Mouse (Mus musculus): ENCODE measurements around the gene H3f3a. TPM values are rescaled to one million over a fixed set of nuclear protein-coding genes. Genes with fewer than 3 reads are reported as not detected.

H3f3a gene
- polyA plus RNA-seq, 2 experiments: 1,586 to 2,743 TPM

DNA sequence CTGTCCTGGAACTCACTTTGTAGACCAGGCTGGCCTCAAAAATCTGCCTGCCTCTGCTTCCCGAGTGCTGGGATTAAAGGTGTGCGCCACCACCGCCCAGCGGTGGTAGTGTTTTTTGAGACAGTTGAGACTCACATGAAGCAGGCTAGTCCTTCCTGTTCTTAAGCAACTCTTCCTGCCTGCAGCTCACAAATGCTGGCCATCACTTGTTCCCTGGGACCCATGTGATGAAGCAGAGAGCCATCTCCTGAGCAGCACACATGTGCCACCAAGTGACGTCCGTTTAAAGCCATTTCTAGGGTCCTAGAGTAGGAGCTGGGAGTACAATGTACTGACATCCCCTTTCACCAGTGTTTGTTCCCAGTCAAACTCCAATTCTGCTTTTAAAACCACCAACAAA lies 9.9 kb downstream of the H3f3a start:
- H3K27ac ChIP-seq (replicated peaks; ENCODE audit: low read depth, low read length): no peak overlapping the region
- H3K4me2 ChIP-seq (replicated peaks; ENCODE audit: low read depth, low read length, severe bottlenecking): no peak overlapping the region
- TF ChIP-seq POLR2A (IDR thresholded peaks at IDR 0.05; ENCODE audit: borderline replicate concordance, extremely low read depth, insufficient read depth, insufficient read length): no peak
- no peaks in the 10 kb centered on the region for H3K27me3 ChIP-seq (ENCODE audit: control insufficient read depth, insufficient read depth, low read length)
- peaks cover under 1% of the 10 kb centered on the region; the same call in 1 of the 2 replicates for H3K4me1 ChIP-seq (ENCODE audit: control insufficient read depth, insufficient read depth, low read length)
- DNase-seq (ENCODE audit: low spot score): no peak
- WGBS: 91% methylated on average over 6 of the region's 6 CpGs
- H3K36me3 ChIP-seq (ENCODE audit: control insufficient read depth, insufficient read depth, low read length): peaks cover 82% of the 10 kb centered on the region
- ATAC-seq (ENCODE audit: low FRiP score, low read depth): no peak
- H3K9me3 ChIP-seq (ENCODE audit: control insufficient read depth, low read length): no peaks in the 10 kb centered on the region
- H3K9ac ChIP-seq (ENCODE audit: low read depth, low read length, severe bottlenecking): no peak overlapping the region
- no peak overlapping the region for H3K4me3 ChIP-seq (replicated peaks; ENCODE audit: low read length)

DNA sequence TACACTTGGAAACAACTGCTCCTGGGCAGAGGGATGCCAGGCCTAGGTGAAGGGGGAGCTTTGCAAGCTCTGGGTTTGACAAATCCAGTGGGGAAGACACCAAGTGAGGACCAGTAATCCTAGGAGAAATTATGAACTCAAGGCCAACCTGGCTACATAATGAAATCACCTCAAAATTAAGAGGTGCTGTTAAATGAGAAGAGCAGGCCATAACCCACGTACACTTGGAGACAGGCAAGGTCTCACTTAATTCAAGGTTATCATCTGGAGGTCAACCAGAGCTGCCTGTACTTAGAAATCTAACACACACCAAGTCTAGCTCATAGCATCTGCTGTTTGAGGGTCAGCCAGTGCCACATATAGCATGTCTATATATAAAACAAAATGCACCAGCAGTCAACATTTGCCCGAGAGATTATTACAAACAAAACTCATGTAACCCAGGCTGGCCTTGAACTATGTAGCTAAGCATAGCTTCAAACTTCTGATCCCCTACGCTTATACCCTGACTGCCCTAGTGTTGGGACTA lies 12.2 kb downstream of the H3f3a start:
- H3K27ac ChIP-seq (replicated peaks; ENCODE audit: low read depth, low read length): no peak overlapping the region
- peaks cover 61% of the 10 kb centered on the region for H3K36me3 ChIP-seq (ENCODE audit: control insufficient read depth, insufficient read depth, low read length)
- ATAC-seq (ENCODE audit: low FRiP score, low read depth) (no peak), DNase-seq (ENCODE audit: low spot score) (no peak)
- no peaks in the 10 kb centered on the region for H3K9me3 ChIP-seq (ENCODE audit: control insufficient read depth, low read length)
- H3K4me1 ChIP-seq (ENCODE audit: control insufficient read depth, insufficient read depth, low read length): no peaks in the 10 kb centered on the region
- H3K4me2 ChIP-seq (replicated peaks; ENCODE audit: low read depth, low read length, severe bottlenecking): no peak overlapping the region
- H3K9ac ChIP-seq (ENCODE audit: low read depth, low read length, severe bottlenecking): no peak overlapping the region
- WGBS: 83% methylated on average over 3 of the region's 3 CpGs
- H3K27me3 ChIP-seq (ENCODE audit: control insufficient read depth, insufficient read depth, low read length): no peaks in the 10 kb centered on the region
- TF ChIP-seq POLR2A (IDR thresholded peaks at IDR 0.05; ENCODE audit: borderline replicate concordance, extremely low read depth, insufficient read depth, insufficient read length): no peak
- no peak overlapping the region for H3K4me3 ChIP-seq (replicated peaks; ENCODE audit: low read length)

DNA sequence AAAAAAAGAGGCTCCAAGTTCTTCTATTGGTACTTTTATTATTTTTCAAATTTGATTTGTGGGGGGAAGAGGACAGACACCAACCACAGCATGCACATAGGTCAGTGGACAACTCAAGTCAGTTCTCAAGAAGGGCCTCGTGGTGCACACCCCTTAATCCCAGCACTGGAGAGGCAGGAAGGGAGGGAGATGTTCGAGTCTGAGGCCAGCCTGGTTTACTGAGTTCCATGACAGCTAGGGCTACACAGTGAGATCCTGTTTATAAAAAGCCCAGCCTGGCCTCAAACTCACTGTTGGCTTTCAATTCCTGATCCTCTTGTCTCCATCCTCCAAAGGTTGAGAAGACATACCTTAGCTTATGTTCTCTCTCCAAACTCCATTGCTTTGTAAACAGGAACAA lies 12.9 kb downstream of the H3f3a start:
- Histone ChIP-seq H3K36me3 (ENCODE audit: control insufficient read depth, insufficient read depth, low read length) (peaks cover 54% of the 10 kb centered on the region), H3K27me3 (ENCODE audit: control insufficient read depth, insufficient read depth, low read length) (no peaks in the 10 kb centered on the region), H3K4me1 (ENCODE audit: control insufficient read depth, insufficient read depth, low read length) (no peaks in the 10 kb centered on the region), H3K9me3 (ENCODE audit: control insufficient read depth, low read length) (no peaks in the 10 kb centered on the region), H3K4me3 (replicated peaks; ENCODE audit: low read length) (no peak overlapping the region), H3K4me2 (replicated peaks; ENCODE audit: low read depth, low read length, severe bottlenecking) (no peak overlapping the region), H3K9ac (ENCODE audit: low read depth, low read length, severe bottlenecking) (no peak overlapping the region), H3K27ac (replicated peaks; ENCODE audit: low read depth, low read length) (no peak overlapping the region)
- ATAC-seq (ENCODE audit: low FRiP score, low read depth) (no peak), DNase-seq (ENCODE audit: low spot score) (no peak)
- no peak for TF ChIP-seq POLR2A (IDR thresholded peaks at IDR 0.05; ENCODE audit: borderline replicate concordance, extremely low read depth, insufficient read depth, insufficient read length)
- 56% methylated on average over 2 of the region's 2 CpGs for WGBS

DNA sequence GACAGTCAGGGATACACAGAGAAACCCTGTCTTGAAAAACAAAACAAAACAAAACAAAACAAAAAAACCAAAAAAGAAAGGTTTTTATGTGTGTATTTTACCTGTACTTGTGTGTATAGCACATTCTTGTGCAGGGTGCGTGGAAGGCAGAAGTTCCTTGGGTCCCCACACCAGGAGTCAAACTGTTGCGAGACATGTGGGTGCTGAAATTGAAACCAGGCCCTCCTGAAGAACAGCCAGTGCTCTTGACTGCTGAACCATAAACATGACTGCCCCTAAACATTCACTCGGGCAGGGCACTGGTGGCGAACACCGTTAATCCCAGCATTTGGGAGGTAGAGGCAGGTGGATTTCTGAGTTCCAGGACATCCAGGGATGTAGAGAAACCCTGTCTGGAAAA lies 13.7 kb downstream of the H3f3a start:
- TF ChIP-seq POLR2A (IDR thresholded peaks at IDR 0.05; ENCODE audit: borderline replicate concordance, extremely low read depth, insufficient read depth, insufficient read length): no peak
- ATAC-seq (ENCODE audit: low FRiP score, low read depth): no peak
- 82% methylated on average over 5 of the region's 5 CpGs for WGBS

DNA sequence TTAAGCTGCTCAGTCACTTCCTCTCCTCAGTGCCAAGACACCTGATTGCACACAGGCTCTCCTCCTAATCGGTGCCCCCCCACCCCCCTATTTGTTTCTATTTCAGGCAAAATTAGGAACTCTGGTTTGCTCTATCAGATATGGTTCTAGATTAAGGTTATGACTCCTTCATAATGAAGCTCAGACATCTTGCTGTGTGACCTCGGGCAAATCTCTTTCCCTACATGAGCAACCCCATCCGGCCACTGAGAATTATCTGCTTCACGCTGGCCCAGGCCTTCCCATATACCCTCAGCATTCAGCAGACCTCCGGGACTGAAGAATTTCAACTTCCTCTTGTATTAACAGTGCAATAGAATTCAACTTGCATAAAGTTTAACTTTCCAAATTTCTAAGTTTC lies 14.5 kb downstream of the H3f3a start:
- Histone ChIP-seq H3K9me3 (ENCODE audit: control insufficient read depth, low read length) (no peaks in the 10 kb centered on the region), H3K27ac (replicated peaks; ENCODE audit: low read depth, low read length) (no peak overlapping the region), H3K4me3 (replicated peaks; ENCODE audit: low read length) (no peak overlapping the region), H3K9ac (ENCODE audit: low read depth, low read length, severe bottlenecking) (no peak overlapping the region), H3K27me3 (ENCODE audit: control insufficient read depth, insufficient read depth, low read length) (no peaks in the 10 kb centered on the region), H3K36me3 (ENCODE audit: control insufficient read depth, insufficient read depth, low read length) (peaks cover 38% of the 10 kb centered on the region), H3K4me2 (replicated peaks; ENCODE audit: low read depth, low read length, severe bottlenecking) (no peak overlapping the region), H3K4me1 (ENCODE audit: control insufficient read depth, insufficient read depth, low read length) (peaks cover 1% of the 10 kb centered on the region)
- WGBS: 85% methylated on average over 5 of the region's 5 CpGs
- TF ChIP-seq POLR2A (IDR thresholded peaks at IDR 0.05; ENCODE audit: borderline replicate concordance, extremely low read depth, insufficient read depth, insufficient read length): no peak
- DNase-seq (ENCODE audit: low spot score) (no peak), ATAC-seq (ENCODE audit: low FRiP score, low read depth) (no peak)

More for the DNA sequence above, 13.7 kb downstream of the H3f3a start:
- no peaks in the 10 kb centered on the region for H3K4me1 ChIP-seq (ENCODE audit: control insufficient read depth, insufficient read depth, low read length)
- no peak overlapping the region for H3K9ac ChIP-seq (ENCODE audit: low read depth, low read length, severe bottlenecking)
- H3K4me2 ChIP-seq (replicated peaks; ENCODE audit: low read depth, low read length, severe bottlenecking): no peak overlapping the region
- peaks cover 46% of the 10 kb centered on the region for H3K36me3 ChIP-seq (ENCODE audit: control insufficient read depth, insufficient read depth, low read length)
- no peak overlapping the region for H3K4me3 ChIP-seq (replicated peaks; ENCODE audit: low read length)
- H3K27ac ChIP-seq (replicated peaks; ENCODE audit: low read depth, low read length): no peak overlapping the region
- DNase-seq (ENCODE audit: low spot score): no peak
- H3K27me3 ChIP-seq (ENCODE audit: control insufficient read depth, insufficient read depth, low read length): no peaks in the 10 kb centered on the region
- H3K9me3 ChIP-seq (ENCODE audit: control insufficient read depth, low read length): no peaks in the 10 kb centered on the region

DNA sequence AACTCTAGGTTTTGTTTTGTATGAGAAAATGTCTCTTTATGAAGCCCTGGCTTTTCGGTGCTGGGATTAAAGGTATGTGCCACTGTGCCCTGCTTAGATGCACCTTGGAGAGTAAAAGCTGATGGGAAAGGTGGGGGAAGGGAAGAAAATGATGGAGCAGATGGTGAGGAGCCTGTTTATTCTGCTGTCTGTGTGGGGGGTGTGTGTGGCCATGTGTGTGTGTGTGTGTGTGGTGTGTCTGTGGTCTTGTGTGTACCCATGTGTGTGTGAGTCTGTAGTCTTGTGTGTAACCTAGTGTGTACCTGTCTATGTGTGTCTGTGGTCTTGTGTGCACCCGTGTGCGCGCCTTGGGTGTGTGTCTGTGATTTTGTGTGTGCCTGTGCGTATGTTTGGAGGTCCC lies 15.1 kb downstream of the H3f3a start:
- Histone ChIP-seq H3K4me2 (replicated peaks; ENCODE audit: low read depth, low read length, severe bottlenecking) (no peak overlapping the region), H3K9ac (ENCODE audit: low read depth, low read length, severe bottlenecking) (no peak overlapping the region), H3K36me3 (ENCODE audit: control insufficient read depth, insufficient read depth, low read length) (peaks cover 33% of the 10 kb centered on the region), H3K4me1 (ENCODE audit: control insufficient read depth, insufficient read depth, low read length) (peaks cover 7% of the 10 kb centered on the region), H3K4me3 (replicated peaks; ENCODE audit: low read length) (no peak overlapping the region), H3K27me3 (ENCODE audit: control insufficient read depth, insufficient read depth, low read length) (no peaks in the 10 kb centered on the region), H3K27ac (replicated peaks; ENCODE audit: low read depth, low read length) (no peak overlapping the region), H3K9me3 (ENCODE audit: control insufficient read depth, low read length) (no peaks in the 10 kb centered on the region)
- WGBS: 95% methylated on average over 5 of the region's 5 CpGs
- ATAC-seq (ENCODE audit: low FRiP score, low read depth): no peak
- TF ChIP-seq POLR2A (IDR thresholded peaks at IDR 0.05; ENCODE audit: borderline replicate concordance, extremely low read depth, insufficient read depth, insufficient read length): no peak
- DNase-seq (ENCODE audit: low spot score): no peak

Data from limb, embryonic 14.5 days (tissue).